Comparison of ENCODE assay signal across 16 mouse cellular contexts in the genomic region with DNA sequence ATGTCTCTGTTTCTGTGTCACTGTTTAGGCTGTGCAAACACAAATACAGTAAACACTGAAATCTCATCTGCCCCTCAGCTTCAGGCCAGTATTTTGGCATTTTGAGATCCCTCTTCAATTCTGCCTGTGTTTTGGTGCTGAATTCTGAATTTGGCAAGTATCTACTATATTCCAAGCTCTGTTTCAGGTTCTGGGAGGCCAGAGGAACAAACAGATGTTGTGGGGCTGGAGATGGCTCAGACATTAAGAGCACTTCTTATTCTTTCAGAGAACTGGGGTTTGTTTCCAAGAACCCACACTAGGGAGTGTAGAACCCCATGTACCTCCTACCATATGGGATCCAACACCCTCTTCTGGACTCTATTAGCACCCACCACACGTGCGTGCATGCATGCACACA.
"Had no signal": no experiment of that assay in that cellular context is flagged by ENCODE, and none has a peak within 500 bp of the region (broad histone marks: within the 10 kb centered on the region; RNA-seq: fewer than 3 reads in every experiment).

No protein-coding gene starts in this region.

- H3K9me3 ChIP-seq: liver, embryonic 13.5 days; liver, embryonic 15.5 days; midbrain, embryonic 13.5 days; midbrain, embryonic 15.5 days; neural tube, embryonic 12.5 days had no signal

- DNase-seq: liver, embryonic 13.5 days; liver, postnatal 0 days; lung, adult 2 months; right cerebral cortex, postnatal 14 days; spleen, adult 18-20 months; thymus, adult 18-20 months; thymus, postnatal 14 days; thymus, postnatal 36 days had no signal

- H3K9ac ChIP-seq: liver, embryonic 13.5 days; liver, embryonic 15.5 days; liver, postnatal 0 days; midbrain, embryonic 13.5 days; midbrain, embryonic 15.5 days; neural tube, embryonic 12.5 days had no signal

- H3K36me3 ChIP-seq: liver, embryonic 13.5 days; liver, embryonic 15.5 days; midbrain, embryonic 13.5 days; midbrain, embryonic 15.5 days; neural tube, embryonic 12.5 days had no signal

- ATAC-seq: liver, postnatal 0 days; midbrain, embryonic 13.5 days; midbrain, embryonic 15.5 days had no signal

- H3K4me2 ChIP-seq: liver, embryonic 11.5 days; liver, embryonic 13.5 days; liver, embryonic 15.5 days; midbrain, embryonic 11.5 days; midbrain, embryonic 13.5 days; midbrain, embryonic 15.5 days; neural tube, embryonic 12.5 days had no signal

- H3K4me3 ChIP-seq: liver, embryonic 13.5 days; liver, embryonic 15.5 days; megakaryocyte, embryonic 14.5 days; midbrain, embryonic 13.5 days; midbrain, embryonic 15.5 days; neural tube, embryonic 12.5 days had no signal

- H3K4me1 ChIP-seq: liver, embryonic 13.5 days; liver, embryonic 15.5 days; megakaryocyte, embryonic 14.5 days; midbrain, embryonic 13.5 days; midbrain, embryonic 15.5 days; neural tube, embryonic 12.5 days had no signal

- H3K27me3 ChIP-seq: liver, embryonic 13.5 days; liver, embryonic 15.5 days; megakaryocyte, embryonic 14.5 days; midbrain, embryonic 13.5 days; midbrain, embryonic 15.5 days; neural tube, embryonic 12.5 days had no signal

- H3K27ac ChIP-seq: liver, embryonic 13.5 days; liver, embryonic 15.5 days; macrophage; midbrain, embryonic 13.5 days; midbrain, embryonic 15.5 days; neural tube, embryonic 12.5 days had no signal
